In genomic region chr2:180437149-180437864, GRCm38 (mm10) we compare ENCODE assay signal across 18 mouse cellular contexts. TPM values are rescaled to one million over a fixed set of nuclear protein-coding genes. Genes with fewer than 3 reads are reported as not detected.
DNase-seq lines count a peak whose midpoint lies in the region; ATAC-seq and TF ChIP-seq lines count a peak whose summit lies in the region.
"Had no signal": no experiment of that assay in that cellular context is flagged by ENCODE, and none has a peak within 500 bp of the region (broad histone marks: within the 10 kb centered on the region; RNA-seq: fewer than 3 reads in every experiment).

No protein-coding gene starts in this region.

- no peaks in the 10 kb centered on the region for H3K27me3 ChIP-seq in heart, embryonic 10.5 days (ENCODE audit: insufficient read depth, poor library complexity, severe bottlenecking)
- no peaks in the 10 kb centered on the region for H3K27me3 ChIP-seq in stomach, postnatal 0 days (ENCODE audit: control insufficient read depth, insufficient read depth, low read length)
- H3K27me3 ChIP-seq: embryonic facial prominence, embryonic 13.5 days; Patski had no signal

- no peak overlapping the region for H3K4me3 ChIP-seq in heart, embryonic 10.5 days
- H3K4me3 ChIP-seq in stomach, postnatal 0 days (ENCODE audit: low read depth, low read length): no peak overlapping the region
- H3K4me3 ChIP-seq: embryonic facial prominence, embryonic 13.5 days; heart, adult 2 months; left cerebral cortex, adult 2 months had no signal

- peak overlapping the region; percentile 44; the same call in 1 of the 2 replicates for H3K27ac ChIP-seq in heart, embryonic 10.5 days
- H3K27ac ChIP-seq in stomach, postnatal 0 days (replicated peaks): no peak overlapping the region
- H3K27ac ChIP-seq: embryonic facial prominence, embryonic 13.5 days; heart, adult 2 months; hindbrain, embryonic 14.5 days; left cerebral cortex, adult 2 months had no signal

- H3K4me1 ChIP-seq in heart, embryonic 10.5 days: peaks cover 47% of the 10 kb centered on the region
- H3K4me1 ChIP-seq in stomach, postnatal 0 days (replicated peaks; ENCODE audit: control insufficient read depth, insufficient read depth): no peaks in the 10 kb centered on the region

- no peaks in the 10 kb centered on the region for H3K9me3 ChIP-seq in heart, embryonic 10.5 days
- H3K9me3 ChIP-seq in stomach, postnatal 0 days (ENCODE audit: control insufficient read depth, low read length): no peaks in the 10 kb centered on the region
- H3K9me3 ChIP-seq: embryonic facial prominence, embryonic 13.5 days had no signal

- no peak overlapping the region for H3K4me2 ChIP-seq in stomach, postnatal 0 days (replicated peaks; ENCODE audit: low read depth)
- H3K4me2 ChIP-seq: embryonic facial prominence, embryonic 13.5 days; hindbrain, embryonic 14.5 days; lung, embryonic 14.5 days had no signal

- WGBS in heart, embryonic 10.5 days: 58% methylated on average over 5 of the region's 5 CpGs
- WGBS in stomach, postnatal 0 days: 66% methylated on average over 5 of the region's 5 CpGs

- no peak overlapping the region for H3K9ac ChIP-seq in stomach, postnatal 0 days (ENCODE audit: low read length)
- H3K9ac ChIP-seq: embryonic facial prominence, embryonic 13.5 days; forebrain, postnatal 0 days; hindbrain, embryonic 14.5 days; lung, embryonic 14.5 days had no signal

- no peak for TF ChIP-seq CTCF in stomach, postnatal 0 days (IDR thresholded peaks at IDR 0.05; ENCODE audit: low read depth)

- H3K36me3 ChIP-seq in heart, embryonic 10.5 days: no peaks in the 10 kb centered on the region
- H3K36me3 ChIP-seq in stomach, postnatal 0 days (ENCODE audit: control insufficient read depth, insufficient read depth, low read length): no peaks in the 10 kb centered on the region
- H3K36me3 ChIP-seq: embryonic facial prominence, embryonic 13.5 days had no signal

- no peak for TF ChIP-seq EP300 in stomach, postnatal 0 days (optimal IDR thresholded peaks at IDR 0.05)

- no peak for DNase-seq in heart, embryonic 10.5 days (ENCODE audit: low spot score)
- no peak for DNase-seq in heart, postnatal 4 days
- peak; percentile 52 for DNase-seq in thymus, postnatal 25 days
- DNase-seq in lung, postnatal 14 days: no peak
- DNase-seq in embryo, embryonic 10.5 days (ENCODE audit: low spot score): no peak
- DNase-seq in stomach, postnatal 0 days (ENCODE audit: low spot score): no peak
- DNase-seq: adrenal gland, postnatal 25 days; cerebellum, adult 18-20 months; forebrain, postnatal 0 days; heart, adult 2 months; kidney, postnatal 14 days; lung, embryonic 14.5 days had no signal

- peak; percentile 61 to 71 for ATAC-seq in hematopoietic stem cell, adult 5-6 weeks (replicated peaks in 1 of 2; ENCODE audit: insufficient read depth in 1 of 2, low FRiP score in 2 of 2, low TSS enrichment in 1 of 2, low read depth in 1 of 2, poor library complexity in 2 of 2, severe bottlenecking in 2 of 2)
- ATAC-seq in megakaryocyte, adult 5-6 weeks (ENCODE audit: poor library complexity, severe bottlenecking): peak; percentile 60
- ATAC-seq in stomach, postnatal 0 days (ENCODE audit: low FRiP score, low TSS enrichment): no peak
- ATAC-seq: forebrain, postnatal 0 days; Patski had no signal

RNA-seq across cellular contexts. Expression of gene Slco4a1, which starts 18.7 kb away (rescaled TPM):
- polyA plus RNA-seq in heart, embryonic 10.5 days (2016; fragmentation: Nextera tagmentation; extraction: Ambion mirVana): 0.59 and 0.60 TPM in 2 replicates
- under 1 TPM; 0.19 to 0.20 TPM for total RNA-seq in heart, postnatal 4 days (2021)
- total RNA-seq in hematopoietic stem cell, adult 5-6 weeks (2017): 6.9 and 8.9 TPM in 2 replicates
- total RNA-seq in megakaryocyte, adult 5-6 weeks (2015): 2.6 and 2.7 TPM in 2 replicates
- total RNA-seq in megakaryocyte, adult 5-6 weeks (2017): 2.5 and 2.7 TPM in 2 replicates
- polyA plus RNA-seq in stomach, postnatal 0 days (2015; fragmentation: Nextera tagmentation; extraction: Ambion mirVana): 4.2 and 5.6 TPM in 2 replicates
- total RNA-seq: heart, adult 2 months had no signal
